Mouse (Mus musculus): ENCODE data around the gene Myh7b. TPM values are rescaled to one million over a fixed set of nuclear protein-coding genes. Genes with fewer than 3 reads are reported as not detected.

Myh7b gene
- total RNA-seq (2021) = 1 to 10 TPM; 3.4 to 3.9 TPM

GRCm38 (mm10) chr2:155610978-155611377 is at the start of gene Myh7b:
Myh7b (plus strand) TSS chr2:155611212.
- intact Hi-C loops (cut with DNase I) = no loop called here
- no peak for DNase-seq (ENCODE audit: extremely low spot score in 1 of 2, low spot score in 2 of 2)

GRCm38 (mm10) chr2:155562209-155562608 is 48.8 kb upstream of the Myh7b start:
- intact Hi-C loops (cut with DNase I) = no loop called here
- DNase-seq (ENCODE audit: extremely low spot score in 1 of 2, low spot score in 2 of 2) = no peak

- intact Hi-C loops (cut with DNase I) = no loop called here
- no peak for DNase-seq (ENCODE audit: extremely low spot score in 1 of 2, low spot score in 2 of 2)
Measured at GRCm38 (mm10) chr2:155562934-155563333, 48.1 kb upstream of the Myh7b start.

- DNase-seq (ENCODE audit: extremely low spot score in 1 of 2, low spot score in 2 of 2) = no peak
- intact Hi-C loops (cut with DNase I) = no loop called here
Measured at GRCm38 (mm10) chr2:155567751-155568150, 43.3 kb upstream of the Myh7b start.

- no peak for DNase-seq (ENCODE audit: extremely low spot score in 1 of 2, low spot score in 2 of 2)
- intact Hi-C loops (cut with DNase I) = no loop called here
Measured at GRCm38 (mm10) chr2:155569223-155569807, 41.7 kb upstream of the Myh7b start.

- intact Hi-C loops (cut with DNase I) = no loop called here
- DNase-seq (ENCODE audit: extremely low spot score in 1 of 2, low spot score in 2 of 2) = no peak
Measured at GRCm38 (mm10) chr2:155573001-155573400, 38.0 kb upstream of the Myh7b start.

GRCm38 (mm10) chr2:155573996-155574395 is 37.0 kb upstream of the Myh7b start:
- DNase-seq (ENCODE audit: extremely low spot score in 1 of 2, low spot score in 2 of 2) = no peak
- intact Hi-C loops (cut with DNase I) = no loop called here

GRCm38 (mm10) chr2:155574700-155575099 is 36.3 kb upstream of the Myh7b start:
- intact Hi-C loops (cut with DNase I) = no loop called here

GRCm38 (mm10) chr2:155576656-155577055 is 34.4 kb upstream of the Myh7b start:
- no peak for DNase-seq (ENCODE audit: extremely low spot score in 1 of 2, low spot score in 2 of 2)
- intact Hi-C loops (cut with DNase I) = no loop called here

More at GRCm38 (mm10) chr2:155574700-155575099, 36.3 kb upstream of the Myh7b start:
- DNase-seq (ENCODE audit: extremely low spot score in 1 of 2, low spot score in 2 of 2) = peak; percentile 11 to 42

- DNase-seq (ENCODE audit: extremely low spot score in 1 of 2, low spot score in 2 of 2) = no peak
- intact Hi-C loops (cut with DNase I) = no loop called here
Measured at GRCm38 (mm10) chr2:155580331-155580730, 30.7 kb upstream of the Myh7b start.

GRCm38 (mm10) chr2:155582384-155582995 is 28.5 kb upstream of the Myh7b start:
- DNase-seq (ENCODE audit: extremely low spot score in 1 of 2, low spot score in 2 of 2) = no peak
- intact Hi-C loops (cut with DNase I) = loop anchor here (2.0 kb wide), 1 partner anchor 64 kb away; the partner anchor contains the start of gene Ggt7

- intact Hi-C loops (cut with DNase I) = loop anchor here (2.0 kb wide), 1 partner anchor 64 kb away; the partner anchor contains the start of gene Ggt7
- no peak for DNase-seq (ENCODE audit: extremely low spot score in 1 of 2, low spot score in 2 of 2)
Measured at GRCm38 (mm10) chr2:155582996-155583395, 28.0 kb upstream of the Myh7b start.

GRCm38 (mm10) chr2:155583927-155584530 is 27.0 kb upstream of the Myh7b start:
- DNase-seq (ENCODE audit: extremely low spot score in 1 of 2, low spot score in 2 of 2) = peak; percentile 13 to 45
- intact Hi-C loops (cut with DNase I) = loop anchor here (2.0 kb wide), 1 partner anchor 65 kb away; the partner anchor contains the start of gene Ggt7

- DNase-seq (ENCODE audit: extremely low spot score in 1 of 2, low spot score in 2 of 2) = no peak
- intact Hi-C loops (cut with DNase I) = no loop called here
Measured at GRCm38 (mm10) chr2:155585082-155585481, 25.9 kb upstream of the Myh7b start.

- no peak for DNase-seq (ENCODE audit: extremely low spot score in 1 of 2, low spot score in 2 of 2)
Measured at GRCm38 (mm10) chr2:155585486-155585885, 25.5 kb upstream of the Myh7b start.

GRCm38 (mm10) chr2:155588136-155588535 is 22.9 kb upstream of the Myh7b start:
- DNase-seq (ENCODE audit: extremely low spot score in 1 of 2, low spot score in 2 of 2) = no peak
- intact Hi-C loops (cut with DNase I) = no loop called here

More at GRCm38 (mm10) chr2:155585486-155585885, 25.5 kb upstream of the Myh7b start:
- intact Hi-C loops (cut with DNase I) = no loop called here

GRCm38 (mm10) chr2:155589521-155589920 is 21.5 kb upstream of the Myh7b start:
- intact Hi-C loops (cut with DNase I) = no loop called here
- no peak for DNase-seq (ENCODE audit: extremely low spot score in 1 of 2, low spot score in 2 of 2)

- intact Hi-C loops (cut with DNase I) = no loop called here
- no peak for DNase-seq (ENCODE audit: extremely low spot score in 1 of 2, low spot score in 2 of 2)
Measured at GRCm38 (mm10) chr2:155590876-155591275, 20.1 kb upstream of the Myh7b start.

GRCm38 (mm10) chr2:155591676-155592075 is 19.3 kb upstream of the Myh7b start:
- intact Hi-C loops (cut with DNase I) = no loop called here
- DNase-seq (ENCODE audit: extremely low spot score in 1 of 2, low spot score in 2 of 2) = no peak

Measured in left cerebral cortex, postnatal 10 days (tissue).